Mouse (Mus musculus): ENCODE data around the gene Dmrtc1b. TPM values are rescaled to one million over a fixed set of nuclear protein-coding genes. Genes with fewer than 3 reads are reported as not detected.

Dmrtc1b gene
- polyA plus RNA-seq (2014; fragmentation: Illumina TruSeq; extraction: RNeasy Lipid Tissue Mini Kit (QIAGEN cat#74804); ENCODE audit: low read depth, low replicate concordance), result not detected

DNA sequence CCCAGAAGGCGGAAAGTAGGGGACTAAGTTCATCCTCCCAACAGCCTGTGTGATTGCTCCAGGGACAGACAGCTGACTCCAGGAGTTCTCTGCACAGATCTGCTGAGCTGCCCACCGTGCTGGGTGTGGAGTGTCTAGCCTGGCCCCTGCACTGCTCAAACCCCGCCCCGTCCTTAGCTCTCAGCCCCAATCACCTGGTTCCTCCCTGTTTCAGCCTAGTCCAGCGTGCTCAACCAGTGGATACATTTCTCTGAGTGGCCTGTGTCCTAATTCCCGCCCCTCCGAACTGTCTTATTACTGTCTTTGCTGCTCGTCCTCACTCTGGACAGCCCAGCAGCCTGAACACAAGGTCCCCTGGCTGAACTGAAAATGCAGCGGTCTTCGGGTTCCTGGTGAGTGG is at the start of gene Dmrtc1b, which contains the start of gene Gm9112:
Dmrtc1b (plus strand) TSS at position 331 of the 400 bp plus-strand sequence.
Gm9112 (minus strand) TSS at position 101 of the 400 bp plus-strand sequence.

DNA sequence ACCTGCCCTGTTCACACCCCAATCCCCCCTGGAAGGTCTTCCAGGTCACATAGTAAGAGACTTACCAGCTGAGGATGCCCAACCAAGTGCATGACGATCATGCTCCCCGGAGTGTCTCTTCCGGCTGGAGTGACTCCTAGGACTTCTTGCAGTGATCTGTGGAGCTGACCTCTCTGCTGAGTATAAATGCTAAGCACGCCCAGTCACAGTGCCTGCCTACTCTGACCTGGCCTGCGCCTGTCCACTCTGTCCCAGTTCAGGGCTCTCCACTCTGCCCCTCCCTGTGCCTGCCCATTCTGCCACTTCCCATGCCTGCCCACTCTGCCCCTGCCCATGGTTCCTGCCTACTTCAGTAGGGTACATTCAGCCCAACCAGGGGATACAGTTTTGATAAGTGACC is 20.8 kb upstream of the Dmrtc1b start, which contains the start of gene Gm3880:
Gm3880 (minus strand) TSS at position 101 of the 400 bp plus-strand sequence.

Other genes starting within 250 kb of the Dmrtc1b start
- gene Hdac8, start 202.5 kb upstream of the Dmrtc1b start, polyA plus RNA-seq (2014; fragmentation: Illumina TruSeq; extraction: RNeasy Lipid Tissue Mini Kit (QIAGEN cat#74804); ENCODE audit: low read depth, low replicate concordance), result 9.2 TPM
- 19.1 TPM for gene Phka1, start 63.6 kb upstream of the Dmrtc1b start, polyA plus RNA-seq (2014; fragmentation: Illumina TruSeq; extraction: RNeasy Lipid Tissue Mini Kit (QIAGEN cat#74804); ENCODE audit: low read depth, low replicate concordance)
- gene Gm3880, start 20.9 kb upstream of the Dmrtc1b start, polyA plus RNA-seq (2014; fragmentation: Illumina TruSeq; extraction: RNeasy Lipid Tissue Mini Kit (QIAGEN cat#74804); ENCODE audit: low read depth, low replicate concordance), result not detected
- gene Gm9112, start 230 bp upstream of the Dmrtc1b start, polyA plus RNA-seq (2014; fragmentation: Illumina TruSeq; extraction: RNeasy Lipid Tissue Mini Kit (QIAGEN cat#74804); ENCODE audit: low read depth, low replicate concordance), result not detected
- not detected for gene Dmrtc1c1, start 95.1 kb downstream of the Dmrtc1b start, polyA plus RNA-seq (2014; fragmentation: Illumina TruSeq; extraction: RNeasy Lipid Tissue Mini Kit (QIAGEN cat#74804); ENCODE audit: low read depth, low replicate concordance)
- gene Dmrtc1c2, start 146.8 kb downstream of the Dmrtc1b start, polyA plus RNA-seq (2014; fragmentation: Illumina TruSeq; extraction: RNeasy Lipid Tissue Mini Kit (QIAGEN cat#74804); ENCODE audit: low read depth, low replicate concordance), result not detected
- gene 1700031F05Rik, start 160.1 kb downstream of the Dmrtc1b start, polyA plus RNA-seq (2014; fragmentation: Illumina TruSeq; extraction: RNeasy Lipid Tissue Mini Kit (QIAGEN cat#74804); ENCODE audit: low read depth, low replicate concordance), result not detected
- gene Dmrtc1a, start 200.8 kb downstream of the Dmrtc1b start, polyA plus RNA-seq (2014; fragmentation: Illumina TruSeq; extraction: RNeasy Lipid Tissue Mini Kit (QIAGEN cat#74804); ENCODE audit: low read depth, low replicate concordance), result 2.8 TPM
- gene 1700011M02Rik, start 201.0 kb downstream of the Dmrtc1b start, polyA plus RNA-seq (2014; fragmentation: Illumina TruSeq; extraction: RNeasy Lipid Tissue Mini Kit (QIAGEN cat#74804); ENCODE audit: low read depth, low replicate concordance), result not detected
- gene 1700018G05Rik, start 220.5 kb downstream of the Dmrtc1b start, polyA plus RNA-seq (2014; fragmentation: Illumina TruSeq; extraction: RNeasy Lipid Tissue Mini Kit (QIAGEN cat#74804); ENCODE audit: low read depth, low replicate concordance), result not detected

Data from adrenal gland, adult 10 weeks (tissue).